Mouse (Mus musculus): ENCODE data around the gene Gpld1. TPM values are rescaled to one million over a fixed set of nuclear protein-coding genes. Genes with fewer than 3 reads are reported as not detected.

Gpld1 gene
- polyA plus RNA-seq, 1 experiment from 2014 or later, result 4.0 TPM

- H3K4me2 ChIP-seq (ENCODE audit: low read depth, low read length), result peak overlapping the region; percentile 56
Measured at GRCm38 (mm10) chr13:24938683-24939082, 4.3 kb upstream of the Gpld1 start.

GRCm38 (mm10) chr13:24939472-24939871 lies 3.5 kb upstream of the Gpld1 start:
- H3K4me2 ChIP-seq (ENCODE audit: low read depth, low read length), result no peak overlapping the region
- H3K36me3 ChIP-seq (ENCODE audit: control insufficient read depth, insufficient read depth, low read length), result 0 out of 2 replicates have a peak, but pooled peaks cover 2% of the 10 kb centered on the region
- H3K4me3 ChIP-seq (replicated peaks; ENCODE audit: low read length), result no peak overlapping the region
- 0 out of 2 replicates have a peak, but pooled peaks cover 2% of the 10 kb centered on the region for H3K9me3 ChIP-seq (replicated peaks; ENCODE audit: control insufficient read depth, low read length)
- H3K4me1 ChIP-seq (ENCODE audit: control insufficient read depth, insufficient read depth, low read length), result peaks cover 15% of the 10 kb centered on the region
- no peak for ATAC-seq (ENCODE audit: insufficient read depth, low FRiP score)
- 87% methylated on average over 9 of the region's 9 CpGs for WGBS
- no peak overlapping the region for H3K27ac ChIP-seq (ENCODE audit: low read length)
- H3K27me3 ChIP-seq (ENCODE audit: control insufficient read depth, insufficient read depth, low read length), result no peaks in the 10 kb centered on the region
- no peak overlapping the region for H3K9ac ChIP-seq (ENCODE audit: low read length)

More at GRCm38 (mm10) chr13:24938683-24939082, 4.3 kb upstream of the Gpld1 start:
- WGBS, result 33% methylated on average over 9 of the region's 9 CpGs
- H3K9ac ChIP-seq (ENCODE audit: low read length), result no peak overlapping the region
- H3K9me3 ChIP-seq (replicated peaks; ENCODE audit: control insufficient read depth, low read length), result peaks cover 5% of the 10 kb centered on the region; the same call in 1 of the 2 replicates
- 0 out of 2 replicates have a peak, but pooled peaks cover 2% of the 10 kb centered on the region for H3K36me3 ChIP-seq (ENCODE audit: control insufficient read depth, insufficient read depth, low read length)
- peaks cover 15% of the 10 kb centered on the region for H3K4me1 ChIP-seq (ENCODE audit: control insufficient read depth, insufficient read depth, low read length)
- H3K27ac ChIP-seq (ENCODE audit: low read length), result no peak overlapping the region
- H3K4me3 ChIP-seq (replicated peaks; ENCODE audit: low read length), result peak overlapping the region; percentile 68; the same call in 1 of the 2 replicates
- ATAC-seq (ENCODE audit: insufficient read depth, low FRiP score), result no peak; the same call in 1 of the 2 replicates
- no peaks in the 10 kb centered on the region for H3K27me3 ChIP-seq (ENCODE audit: control insufficient read depth, insufficient read depth, low read length)

GRCm38 (mm10) chr13:24943303-24943702 lies 351 bp downstream of the Gpld1 start:
- Histone ChIP-seq H3K9me3 (replicated peaks; ENCODE audit: control insufficient read depth, low read length) (no peaks in the 10 kb centered on the region), H3K36me3 (ENCODE audit: control insufficient read depth, insufficient read depth, low read length) (no peaks in the 10 kb centered on the region), H3K9ac (ENCODE audit: low read length) (no peak overlapping the region), H3K4me3 (replicated peaks; ENCODE audit: low read length) (no peak overlapping the region), H3K27me3 (ENCODE audit: control insufficient read depth, insufficient read depth, low read length) (no peaks in the 10 kb centered on the region), H3K27ac (ENCODE audit: low read length) (no peak overlapping the region), H3K4me1 (ENCODE audit: control insufficient read depth, insufficient read depth, low read length) (peaks cover 5% of the 10 kb centered on the region; the same call in 1 of the 2 replicates), H3K4me2 (ENCODE audit: low read depth, low read length) (no peak overlapping the region)
- ATAC-seq (ENCODE audit: insufficient read depth, low FRiP score), result no peak
- 53% methylated on average over 8 of the region's 8 CpGs for WGBS

GRCm38 (mm10) chr13:24945567-24945966 lies 2.6 kb downstream of the Gpld1 start:
- H3K27me3 ChIP-seq (ENCODE audit: control insufficient read depth, insufficient read depth, low read length), result no peaks in the 10 kb centered on the region
- no peaks in the 10 kb centered on the region for H3K9me3 ChIP-seq (replicated peaks; ENCODE audit: control insufficient read depth, low read length)
- no peak overlapping the region for H3K4me2 ChIP-seq (ENCODE audit: low read depth, low read length)
- 0 out of 2 replicates have a peak, but pooled peaks cover 4% of the 10 kb centered on the region for H3K4me1 ChIP-seq (ENCODE audit: control insufficient read depth, insufficient read depth, low read length)
- 23% methylated on average over 4 of the region's 4 CpGs for WGBS
- 0 out of 2 replicates have a peak, but pooled peaks have one; percentile 73 for ATAC-seq (ENCODE audit: insufficient read depth, low FRiP score)
- H3K4me3 ChIP-seq (replicated peaks; ENCODE audit: low read length), result no peak overlapping the region
- H3K36me3 ChIP-seq (ENCODE audit: control insufficient read depth, insufficient read depth, low read length), result no peaks in the 10 kb centered on the region
- no peak overlapping the region for H3K9ac ChIP-seq (ENCODE audit: low read length)
- no peak overlapping the region for H3K27ac ChIP-seq (ENCODE audit: low read length)

- Histone ChIP-seq H3K4me2 (ENCODE audit: low read depth, low read length) (no peak overlapping the region), H3K36me3 (ENCODE audit: control insufficient read depth, insufficient read depth, low read length) (no peaks in the 10 kb centered on the region), H3K27me3 (ENCODE audit: control insufficient read depth, insufficient read depth, low read length) (no peaks in the 10 kb centered on the region), H3K4me1 (ENCODE audit: control insufficient read depth, insufficient read depth, low read length) (0 out of 2 replicates have a peak, but pooled peaks cover 4% of the 10 kb centered on the region), H3K27ac (ENCODE audit: low read length) (no peak overlapping the region), H3K9ac (ENCODE audit: low read length) (no peak overlapping the region), H3K9me3 (replicated peaks; ENCODE audit: control insufficient read depth, low read length) (no peaks in the 10 kb centered on the region), H3K4me3 (replicated peaks; ENCODE audit: low read length) (no peak overlapping the region)
- WGBS, result 52% methylated on average over 5 of the region's 5 CpGs
- no peak for ATAC-seq (ENCODE audit: insufficient read depth, low FRiP score)
Measured at GRCm38 (mm10) chr13:24947158-24947557, 4.2 kb downstream of the Gpld1 start.

- no peak for ATAC-seq (ENCODE audit: insufficient read depth, low FRiP score)
- H3K4me2 ChIP-seq (ENCODE audit: low read depth, low read length), result no peak overlapping the region
- H3K36me3 ChIP-seq (ENCODE audit: control insufficient read depth, insufficient read depth, low read length), result no peaks in the 10 kb centered on the region
- H3K4me1 ChIP-seq (ENCODE audit: control insufficient read depth, insufficient read depth, low read length), result 0 out of 2 replicates have a peak, but pooled peaks cover 4% of the 10 kb centered on the region
- no peak overlapping the region for H3K9ac ChIP-seq (ENCODE audit: low read length)
- H3K27me3 ChIP-seq (ENCODE audit: control insufficient read depth, insufficient read depth, low read length), result no peaks in the 10 kb centered on the region
- no peak overlapping the region for H3K4me3 ChIP-seq (replicated peaks; ENCODE audit: low read length)
- H3K27ac ChIP-seq (ENCODE audit: low read length), result no peak overlapping the region
- no peaks in the 10 kb centered on the region for H3K9me3 ChIP-seq (replicated peaks; ENCODE audit: control insufficient read depth, low read length)
- WGBS, result 86% methylated on average over 6 of the region's 6 CpGs
Measured at GRCm38 (mm10) chr13:24948870-24949269, 5.9 kb downstream of the Gpld1 start.

- ATAC-seq (ENCODE audit: insufficient read depth, low FRiP score), result no peak
- no peaks in the 10 kb centered on the region for H3K36me3 ChIP-seq (ENCODE audit: control insufficient read depth, insufficient read depth, low read length)
- no peak overlapping the region for H3K4me3 ChIP-seq (replicated peaks; ENCODE audit: low read length)
- no peak overlapping the region for H3K27ac ChIP-seq (ENCODE audit: low read length)
- WGBS, result 59% methylated on average over 7 of the region's 7 CpGs
- no peak overlapping the region for H3K9ac ChIP-seq (ENCODE audit: low read length)
- no peaks in the 10 kb centered on the region for H3K9me3 ChIP-seq (replicated peaks; ENCODE audit: control insufficient read depth, low read length)
- no peak overlapping the region for H3K4me2 ChIP-seq (ENCODE audit: low read depth, low read length)
- H3K27me3 ChIP-seq (ENCODE audit: control insufficient read depth, insufficient read depth, low read length), result no peaks in the 10 kb centered on the region
- 0 out of 2 replicates have a peak, but pooled peaks cover 3% of the 10 kb centered on the region for H3K4me1 ChIP-seq (ENCODE audit: control insufficient read depth, insufficient read depth, low read length)
Measured at GRCm38 (mm10) chr13:24952659-24953058, 9.7 kb downstream of the Gpld1 start.

GRCm38 (mm10) chr13:24955091-24955490 lies 12.1 kb downstream of the Gpld1 start:
- H3K36me3 ChIP-seq (ENCODE audit: control insufficient read depth, insufficient read depth, low read length), result no peaks in the 10 kb centered on the region
- H3K4me2 ChIP-seq (ENCODE audit: low read depth, low read length), result no peak overlapping the region
- 37% methylated on average over 11 of the region's 11 CpGs for WGBS
- no peak for ATAC-seq (ENCODE audit: insufficient read depth, low FRiP score)
- no peak overlapping the region for H3K27ac ChIP-seq (ENCODE audit: low read length)
- no peak overlapping the region for H3K4me3 ChIP-seq (replicated peaks; ENCODE audit: low read length)
- H3K4me1 ChIP-seq (ENCODE audit: control insufficient read depth, insufficient read depth, low read length), result 0 out of 2 replicates have a peak, but pooled peaks cover 3% of the 10 kb centered on the region
- H3K27me3 ChIP-seq (ENCODE audit: control insufficient read depth, insufficient read depth, low read length), result no peaks in the 10 kb centered on the region
- no peaks in the 10 kb centered on the region for H3K9me3 ChIP-seq (replicated peaks; ENCODE audit: control insufficient read depth, low read length)
- H3K9ac ChIP-seq (ENCODE audit: low read length), result no peak overlapping the region

- WGBS, result 16% methylated on average over 10 of the region's 10 CpGs
Measured at GRCm38 (mm10) chr13:24955500-24955899, 12.5 kb downstream of the Gpld1 start.

More at GRCm38 (mm10) chr13:24955500-24955899, 12.5 kb downstream of the Gpld1 start:
- Histone ChIP-seq H3K4me2 (ENCODE audit: low read depth, low read length) (no peak overlapping the region), H3K27ac (ENCODE audit: low read length) (no peak overlapping the region), H3K4me1 (ENCODE audit: control insufficient read depth, insufficient read depth, low read length) (0 out of 2 replicates have a peak, but pooled peaks cover 3% of the 10 kb centered on the region), H3K9ac (ENCODE audit: low read length) (no peak overlapping the region), H3K27me3 (ENCODE audit: control insufficient read depth, insufficient read depth, low read length) (no peaks in the 10 kb centered on the region), H3K4me3 (replicated peaks; ENCODE audit: low read length) (no peak overlapping the region), H3K36me3 (ENCODE audit: control insufficient read depth, insufficient read depth, low read length) (no peaks in the 10 kb centered on the region), H3K9me3 (replicated peaks; ENCODE audit: control insufficient read depth, low read length) (no peaks in the 10 kb centered on the region)
- peak; percentile 81 for ATAC-seq (ENCODE audit: insufficient read depth, low FRiP score)

All from stomach, embryonic 16.5 days (tissue).